Mouse (Mus musculus) CH12.LX (cell line): ENCODE measurements around the gene Fra10ac1. TPM values are rescaled to one million over a fixed set of nuclear protein-coding genes. Genes with fewer than 3 reads are reported as not detected.
A peak's percentile ranks its signal among the peaks of the same experiment; 100 is the strongest.

Experiments
- DNase-seq: peaks from one replicate; pipeline ENCODE4 v3.0.0-alpha.2; 2013; ENCODE audit errors: extremely low read depth
- H3K27ac ChIP-seq: 2 replicates; pipeline ENCODE4 v1.5.1; 2012; ENCODE audit warnings: low read depth, mild to moderate bottlenecking, control low read depth, moderate library complexity; ENCODE audit not compliant: insufficient read depth
- H3K27me3 ChIP-seq: replicated peaks from 2 replicates; pipeline ENCODE3; 2012; ENCODE audit warnings: inconsistent platforms
- H3K36me3 ChIP-seq, 2 experiments: replicated peaks in 1 of 2; 2 replicates each; pipeline versions ENCODE3 to v1.6.1; 2012; ENCODE audit warnings: inconsistent platforms in 1 of 2, low read length in 1 of 2, mild to moderate bottlenecking in 1 of 2, mixed read lengths in 1 of 2, moderate library complexity in 1 of 2; ENCODE audit not compliant: control insufficient read depth in 1 of 2, insufficient read depth in 1 of 2
- H3K4me1 ChIP-seq, 2 experiments: 2 replicates each; pipeline ENCODE4 v1.6.1; 2012; ENCODE audit warnings: inconsistent platforms in 1 of 2, moderate library complexity in 1 of 2; ENCODE audit not compliant: insufficient read depth in 2 of 2, control insufficient read depth in 1 of 2
- H3K4me2 ChIP-seq: 2 replicates; pipeline ENCODE4 v1.6.1; 2012; ENCODE audit warnings: low read depth, mild to moderate bottlenecking, control low read depth; ENCODE audit not compliant: poor library complexity, insufficient read depth, severe bottlenecking
- H3K4me3 ChIP-seq, 3 experiments: fragments of 150-350 bp in 1 of 3; sonication (generic) in 1 of 3; replicated peaks in 1 of 3; 2 replicates each; pipeline versions ENCODE3 to v1.5.1; 2011 to 2012; ENCODE audit warnings: low read depth in 2 of 3, low read length in 2 of 3, mild to moderate bottlenecking in 2 of 3, moderate library complexity in 2 of 3, control low read depth in 1 of 3, improper control_type of control experiment in 1 of 3, inconsistent platforms in 1 of 3, mixed read lengths in 1 of 3; ENCODE audit not compliant: poor library complexity in 1 of 3
- H3K79me2 ChIP-seq: replicated peaks from 2 replicates; pipeline ENCODE4 v1.6.1; 2012; ENCODE audit warnings: mild to moderate bottlenecking, moderate library complexity; ENCODE audit not compliant: control insufficient read depth, poor library complexity, insufficient read depth, severe bottlenecking; ENCODE audit errors: extremely low read depth
- H3K9ac ChIP-seq: 2 replicates; pipeline ENCODE4 v1.6.1; 2012; ENCODE audit warnings: low read depth, mild to moderate bottlenecking, control low read depth, moderate library complexity; ENCODE audit not compliant: insufficient read depth
- H3K9me3 ChIP-seq: replicated peaks from 2 replicates; pipeline ENCODE3; 2012; ENCODE audit warnings: low read length, inconsistent platforms, mixed read lengths
- BHLHE40 ChIP-seq: IDR thresholded peaks from 2 replicates; pipeline ENCODE4 v1.6.1; 2011; ENCODE audit warnings: mild to moderate bottlenecking, low read depth, low read length, improper control_type of control experiment
- CHD1 ChIP-seq: IDR thresholded peaks from 2 replicates; pipeline ENCODE4 v1.6.1; 2012; ENCODE audit warnings: low read depth, low read length, improper control_type of control experiment, inconsistent platforms
- CHD2 ChIP-seq: IDR thresholded peaks from 2 replicates; pipeline ENCODE4 v1.6.1; 2011; ENCODE audit warnings: low read length, improper control_type of control experiment
- CTCF ChIP-seq, 2 experiments: IDR thresholded peaks in 1 of 2; conservative IDR thresholded peaks in 1 of 2; 2 replicates each; pipeline ENCODE4 v1.5.1; 2011 to 2012; ENCODE audit warnings: low read depth in 2 of 2, low read length in 2 of 2, improper control_type of control experiment in 1 of 2, inconsistent platforms in 1 of 2, mild to moderate bottlenecking in 1 of 2, moderate library complexity in 1 of 2
- E2F4 ChIP-seq: IDR thresholded peaks from 2 replicates; pipeline ENCODE4 v1.6.1; 2011; ENCODE audit warnings: low read depth, low read length, improper control_type of control experiment; ENCODE audit not compliant: insufficient replicate concordance
- ELF1 ChIP-seq: IDR thresholded peaks from 2 replicates; pipeline ENCODE4 v1.6.1; 2014; ENCODE audit warnings: low read depth, mild to moderate bottlenecking, inconsistent platforms, low read length, improper control_type of control experiment
- EP300 ChIP-seq: IDR thresholded peaks from 2 replicates; pipeline ENCODE4 v1.6.1; 2011; ENCODE audit warnings: low read length, improper control_type of control experiment
- ETS1 ChIP-seq: conservative IDR thresholded peaks from 2 replicates; pipeline ENCODE4 v1.6.1; 2012; ENCODE audit warnings: low read depth, mild to moderate bottlenecking, inconsistent platforms, low read length, improper control_type of control experiment, moderate library complexity
- GABPA ChIP-seq: IDR thresholded peaks from 2 replicates; pipeline ENCODE4 v1.6.1; 2012; ENCODE audit warnings: low read depth, low read length, improper control_type of control experiment, inconsistent platforms; ENCODE audit not compliant: insufficient replicate concordance
- HCFC1 ChIP-seq: IDR thresholded peaks from 2 replicates; pipeline ENCODE4 v1.6.1; 2012; ENCODE audit warnings: low read depth, mild to moderate bottlenecking, inconsistent platforms, low read length, improper control_type of control experiment
- IRF4 ChIP-seq: IDR thresholded peaks from 2 replicates; pipeline ENCODE4 v1.6.1; 2014; ENCODE audit warnings: low read depth, mild to moderate bottlenecking, inconsistent platforms, low read length, improper control_type of control experiment
- JUN ChIP-seq: IDR thresholded peaks from 2 replicates; pipeline ENCODE4 v1.6.1; 2011; ENCODE audit warnings: low read depth, mild to moderate bottlenecking, low read length, improper control_type of control experiment, moderate library complexity; ENCODE audit not compliant: insufficient read depth
- JUND ChIP-seq: conservative IDR thresholded peaks from 2 replicates; pipeline ENCODE4 v1.6.1; 2011; ENCODE audit warnings: low read depth, low read length, improper control_type of control experiment
- KAT2A ChIP-seq: IDR thresholded peaks from 2 replicates; pipeline ENCODE4 v1.6.1; 2012; ENCODE audit warnings: low read length, improper control_type of control experiment, inconsistent platforms; ENCODE audit not compliant: insufficient replicate concordance
- MAFK ChIP-seq: IDR thresholded peaks from 2 replicates; pipeline ENCODE4 v1.6.1; 2011; ENCODE audit warnings: low read length, improper control_type of control experiment; ENCODE audit not compliant: insufficient replicate concordance
- MAX ChIP-seq: IDR thresholded peaks from 2 replicates; pipeline ENCODE4 v1.6.1; 2011; ENCODE audit warnings: low read length, improper control_type of control experiment
- MAZ ChIP-seq: IDR thresholded peaks from 2 replicates; pipeline ENCODE4 v1.6.1; 2012; ENCODE audit warnings: low read depth, mild to moderate bottlenecking, inconsistent platforms, low read length, improper control_type of control experiment, moderate library complexity
- MEF2A ChIP-seq: IDR thresholded peaks from 2 replicates; pipeline ENCODE4 v1.6.1; 2014; ENCODE audit warnings: low read depth, mild to moderate bottlenecking, inconsistent platforms, low read length, improper control_type of control experiment, borderline replicate concordance
- MXI1 ChIP-seq: IDR thresholded peaks from 2 replicates; pipeline ENCODE4 v1.6.1; 2011; ENCODE audit warnings: mild to moderate bottlenecking, low read depth, low read length, improper control_type of control experiment
- MYC ChIP-seq: IDR thresholded peaks from 2 replicates; pipeline ENCODE4 v1.6.1; 2011; ENCODE audit warnings: low read depth, mild to moderate bottlenecking, improper control_type of control experiment, low read length
- NELFE ChIP-seq: IDR thresholded peaks from 2 replicates; pipeline ENCODE4 v1.6.1; 2011; ENCODE audit warnings: low read depth, low read length, improper control_type of control experiment
- NRF1 ChIP-seq: IDR thresholded peaks from 2 replicates; pipeline ENCODE4 v1.6.1; 2014; ENCODE audit warnings: low read depth, mild to moderate bottlenecking, inconsistent platforms, low read length, improper control_type of control experiment, moderate library complexity
- PAX5 ChIP-seq: IDR thresholded peaks from 2 replicates; pipeline ENCODE4 v1.6.1; 2012; ENCODE audit warnings: low read length, inconsistent platforms, mixed read lengths
- POLR2A ChIP-seq: IDR thresholded peaks from 2 replicates; pipeline ENCODE4 v1.6.1; 2011; ENCODE audit warnings: low read depth, mild to moderate bottlenecking, improper control_type of control experiment, low read length
- POLR2AphosphoS2 ChIP-seq: IDR thresholded peaks from 2 replicates; pipeline ENCODE4 v1.6.1; 2011; ENCODE audit warnings: low read depth, low read length, improper control_type of control experiment
- RAD21 ChIP-seq: IDR thresholded peaks from 2 replicates; pipeline ENCODE4 v1.6.1; 2011; ENCODE audit warnings: low read depth, mild to moderate bottlenecking, low read length, improper control_type of control experiment, moderate library complexity
- RCOR1 ChIP-seq: conservative IDR thresholded peaks from 2 replicates; pipeline ENCODE4 v1.6.1; 2012; ENCODE audit warnings: low read depth, mild to moderate bottlenecking, inconsistent platforms, low read length, improper control_type of control experiment
- SIN3A ChIP-seq: IDR thresholded peaks from 2 replicates; pipeline ENCODE4 v1.6.1; 2012; ENCODE audit warnings: low read length, improper control_type of control experiment, inconsistent platforms
- SMC3 ChIP-seq: IDR thresholded peaks from 2 replicates; pipeline ENCODE4 v1.6.1; 2011; ENCODE audit warnings: low read depth, low read length, improper control_type of control experiment
- TBP ChIP-seq: conservative IDR thresholded peaks from 2 replicates; pipeline ENCODE4 v1.6.1; 2011; ENCODE audit warnings: low read depth, low read length, improper control_type of control experiment
- TCF12 ChIP-seq: IDR thresholded peaks from 2 replicates; pipeline ENCODE4 v1.6.1; 2014; ENCODE audit warnings: low read depth, mild to moderate bottlenecking, inconsistent platforms, low read length, improper control_type of control experiment
- UBTF ChIP-seq: IDR thresholded peaks from 2 replicates; pipeline ENCODE4 v1.6.1; 2012; ENCODE audit warnings: low read depth, mild to moderate bottlenecking, inconsistent platforms, low read length, improper control_type of control experiment, moderate library complexity
- USF1 ChIP-seq: IDR thresholded peaks from 2 replicates; pipeline ENCODE4 v1.6.1; 2014; ENCODE audit warnings: low read depth, mild to moderate bottlenecking, inconsistent platforms, low read length, improper control_type of control experiment
- USF2 ChIP-seq: conservative IDR thresholded peaks from 2 replicates; pipeline ENCODE4 v1.6.1; 2011; ENCODE audit warnings: low read depth, low read length, improper control_type of control experiment
- ZC3H11A ChIP-seq: IDR thresholded peaks from 2 replicates; pipeline ENCODE4 v1.6.1; 2012; ENCODE audit warnings: low read depth, mild to moderate bottlenecking, inconsistent platforms, low read length, improper control_type of control experiment
- ZKSCAN1 ChIP-seq: IDR thresholded peaks from 2 replicates; pipeline ENCODE4 v1.6.1; 2012; ENCODE audit warnings: low read depth, inconsistent platforms, low read length, improper control_type of control experiment, borderline replicate concordance
- ZMIZ1 ChIP-seq: IDR thresholded peaks from 2 replicates; pipeline ENCODE4 v1.6.1; 2012; ENCODE audit warnings: low read depth, mild to moderate bottlenecking, inconsistent platforms, low read length, improper control_type of control experiment
- dilution Hi-C: fragments of 300-500 bp; cut with MboI; formaldehyde crosslinking; loops from 2 replicates; pipeline ENCODE4 v1.14.3; 2020; ENCODE audit warnings: low sequenced_read_pairs; ENCODE audit not compliant: extremely low pct_unique_long_range_greater_than_20kb, extremely low pct_ligation_motif_present
- in situ Hi-C: fragments of 300-500 bp; cut with MboI; formaldehyde crosslinking; loops from 3 replicates; pipeline ENCODE4 v1.14.3; 2019; ENCODE audit warnings: low sequenced_read_pairs, low pct_ligation_motif_present, low pct_unique_long_range_greater_than_20kb, mixed read lengths
- polyA plus RNA-seq: library from polyadenylated mRNA; unstranded; fragments of >175 nt; gene quantifications from 2 replicates; pipeline ENCODE4 v1.2.1, GENCODE M21; 2012; ENCODE audit warnings: low read depth; ENCODE audit not compliant: insufficient read length
- total RNA-seq, 2 experiments: library from RNA; depleted of rRNA; stranded (reverse); fragments of 300-350 nt in 1 of 2; fragments of >200 nt in 1 of 2; gene quantifications; 2 replicates each; pipeline ENCODE4 v1.2.3; 2012 to 2014

Fra10ac1 gene
- total RNA-seq (2012; rRNA removed) (21.1 and 22.2 TPM in 2 replicates), total RNA-seq (2014; rRNA removed) (21.6 and 24.9 TPM in 2 replicates), polyA plus RNA-seq (50.4 and 60.5 TPM in 2 replicates)

DNA sequence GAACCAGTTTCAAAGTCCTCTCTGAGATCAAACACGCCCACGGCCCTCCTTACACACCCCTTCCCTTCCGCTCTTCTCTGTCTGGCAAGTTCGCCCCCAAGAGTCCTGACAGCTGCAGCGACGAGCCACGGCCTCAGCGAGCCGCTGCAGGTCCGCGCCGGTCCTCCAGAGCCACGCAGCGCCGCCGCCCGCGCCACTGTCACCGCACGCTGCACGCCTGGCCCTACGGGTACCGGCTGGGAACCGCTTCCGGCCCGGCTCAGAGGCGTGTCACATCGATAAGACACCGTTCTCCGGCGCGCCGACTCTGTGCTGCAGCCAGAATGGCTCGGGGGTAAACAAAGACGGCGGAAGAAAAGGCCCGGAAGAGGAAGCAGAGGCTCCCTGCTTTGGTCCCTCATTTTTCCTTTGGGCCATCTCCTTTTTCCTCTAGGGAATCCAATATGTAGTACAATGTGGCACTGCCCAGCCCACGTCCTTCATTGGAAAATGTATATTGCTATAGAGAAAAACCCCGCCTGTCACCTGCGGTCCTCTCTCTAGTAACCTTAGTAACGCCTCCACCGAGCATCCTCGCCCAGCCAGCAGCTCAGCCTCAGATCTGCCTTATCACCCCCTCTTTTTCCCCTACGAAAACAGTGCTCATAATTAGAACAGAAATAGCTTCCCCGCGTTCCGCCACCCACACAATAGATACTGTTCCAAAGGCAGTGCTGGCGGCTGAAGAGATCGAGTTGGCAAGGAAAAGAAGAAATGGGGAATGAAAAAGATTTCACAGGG lies at the start of gene Fra10ac1:
Gene Fra10ac1 (minus strand): TSS at position 252 of the 780 bp plus-strand sequence.
- in situ Hi-C loops (no loop called here), dilution Hi-C loops (no loop called here)
- H3K27ac ChIP-seq: peak within 1 kb of the TSS; percentile 72
- H3K9me3 ChIP-seq: peaks cover 2% of the 10 kb centered on the region
- peak within 1 kb of the TSS; percentile 100 for H3K4me2 ChIP-seq
- TF ChIP-seq JUN (no peak), HCFC1 (peak; percentile 91), MAZ (no peak; the same call in 1 of the 2 replicates), ELF1 (peak; percentile 87), IRF4 (peak; percentile 63; the same call in 1 of the 2 replicates), SMC3 (peak; percentile 6; the same call in 1 of the 2 replicates), SIN3A (peak; percentile 79), CHD1 (no peak), ZMIZ1 (peak; percentile 58; the same call in 1 of the 2 replicates), NRF1 (peak; percentile 7; the same call in 1 of the 2 replicates), BHLHE40 (peak; percentile 65), ZKSCAN1 (no peak), POLR2AphosphoS2 (no peak), KAT2A (peak; percentile 73; the same call in 1 of the 2 replicates), UBTF (0 out of 2 replicates have a peak, but pooled peaks have one; percentile 67), RCOR1 (0 out of 2 replicates have a peak, but pooled peaks have one; percentile 18), TBP (0 out of 2 replicates have a peak, but pooled peaks have one; percentile 52), POLR2A (peak; percentile 87), GABPA (peak; percentile 5; the same call in 1 of the 2 replicates), MAFK (no peak), MYC (peak; percentile 68; the same call in 1 of the 2 replicates), MXI1 (peak; percentile 92), CHD2 (no peak), PAX5 (no peak), NELFE (peak; percentile 53; the same call in 1 of the 2 replicates), MEF2A (peak; percentile 82), CTCF (conservative IDR thresholded peaks at IDR 0.05 in 1 of 2, IDR thresholded peaks at IDR 0.05 in 1 of 2; ENCODE audit: low read depth in 2 of 2, low read length in 2 of 2) (peak in 1 of 2 experiments; percentile 54; a peak in 2 of 4 replicates), USF2 (no peak), USF1 (no peak), RAD21 (peak; percentile 37), MAX (peak; percentile 72; the same call in 1 of the 2 replicates), ETS1 (no peak; the same call in 1 of the 2 replicates), EP300 (no peak), TCF12 (peak; percentile 80), E2F4 (no peak), JUND (no peak), ZC3H11A (no peak)
- H3K27me3 ChIP-seq: no peaks in the 10 kb centered on the region
- H3K79me2 ChIP-seq: peaks cover 3% of the 10 kb centered on the region
- peaks cover 2 to 18% of the 10 kb centered on the region in 2 experiments for H3K36me3 ChIP-seq
- H3K9ac ChIP-seq: peak within 1 kb of the TSS; percentile 92
- peaks cover 0 to 25% of the 10 kb centered on the region in 2 experiments; a peak in 3 of 4 replicates for H3K4me1 ChIP-seq
- H3K4me3 ChIP-seq: peak within 1 kb of the TSS; percentile 72 to 92 (median 82)
- DNase-seq: peak; percentile 82
